Mouse (Mus musculus) naive thymus-derived CD4-positive, alpha-beta T cell, adult 2 months (primary cell): ENCODE data around the gene Cdh18.

ENCODE experiments used
- DNase-seq: peaks from one replicate; pipeline ENCODE4 v3.0.0-alpha.2; 2011; ENCODE audit warnings: low read depth

The Cdh18 gene

DNA sequence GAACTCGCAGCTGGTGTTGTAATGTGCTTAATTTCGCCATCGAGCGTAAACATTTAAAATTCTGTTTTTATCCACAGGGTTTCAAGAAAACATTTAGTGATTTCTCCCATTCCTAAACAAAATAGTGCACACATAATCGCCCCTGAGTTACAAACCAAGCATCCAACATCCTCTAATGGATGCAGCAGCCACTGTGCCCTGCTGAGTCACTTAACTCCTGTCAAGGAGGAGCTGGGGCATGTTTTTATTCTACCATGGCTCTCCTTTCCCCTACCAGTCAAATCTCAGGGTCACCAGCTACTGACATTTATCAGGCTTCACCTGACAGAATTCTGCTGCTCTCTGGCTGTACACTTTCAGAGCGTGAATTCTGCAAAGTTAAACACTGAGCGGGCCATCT, 906.5 kb downstream of the Cdh18 start:
- no peak for DNase-seq

- DNase-seq = no peak
Observed at GRCm38 (mm10) chr15:23457401-23457800, 908.6 kb downstream of the Cdh18 start.

DNA sequence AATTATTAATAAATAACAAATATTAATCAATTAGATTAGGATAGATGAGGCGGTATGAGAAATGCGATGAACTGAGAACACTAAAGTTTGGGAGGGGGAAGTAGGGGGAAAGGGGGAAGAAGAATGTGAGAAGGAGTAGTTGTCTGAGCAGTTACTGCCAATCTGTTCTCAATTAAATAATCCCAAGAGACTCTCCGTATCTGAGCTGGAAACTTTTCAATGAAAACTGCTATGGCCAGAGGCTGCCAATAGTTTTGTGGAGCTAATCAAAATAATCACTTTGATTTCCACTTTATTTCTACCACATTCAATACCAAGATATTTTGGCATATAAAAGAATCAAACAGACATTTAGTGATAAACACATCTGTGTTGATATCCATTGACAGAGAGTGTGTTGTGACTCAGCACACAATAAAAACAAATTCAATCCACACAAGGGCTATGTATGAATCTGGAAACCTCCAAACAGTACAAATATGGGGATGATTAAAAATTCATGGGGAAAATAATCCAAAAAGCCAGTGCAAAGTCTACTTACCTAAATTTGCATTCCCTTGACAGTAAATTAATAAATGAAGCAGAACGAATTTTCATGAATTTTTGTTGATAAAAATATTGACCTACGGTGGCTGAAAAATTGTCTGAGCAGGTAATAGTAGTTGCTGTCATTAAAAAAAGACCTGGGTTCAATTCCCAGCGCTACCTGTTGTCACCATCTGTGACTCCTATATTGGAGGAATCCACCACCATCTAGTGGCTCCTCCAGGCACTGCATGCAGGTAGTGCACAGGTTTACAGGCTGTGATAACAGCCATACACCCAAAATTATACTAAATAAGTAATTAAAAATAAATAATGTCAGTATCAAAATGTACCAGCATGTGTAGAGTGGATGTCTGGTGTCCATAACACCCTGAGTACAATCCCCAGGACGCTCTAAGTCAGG, 922.0 kb downstream of the Cdh18 start:
- DNase-seq = no peak

- DNase-seq = no peak
Observed at GRCm38 (mm10) chr15:23486306-23486705, 937.5 kb downstream of the Cdh18 start.

- DNase-seq = no peak
Observed at GRCm38 (mm10) chr15:23506480-23506879, 957.7 kb downstream of the Cdh18 start.

- DNase-seq = no peak
Observed at GRCm38 (mm10) chr15:23509694-23510093, 960.9 kb downstream of the Cdh18 start.

DNA sequence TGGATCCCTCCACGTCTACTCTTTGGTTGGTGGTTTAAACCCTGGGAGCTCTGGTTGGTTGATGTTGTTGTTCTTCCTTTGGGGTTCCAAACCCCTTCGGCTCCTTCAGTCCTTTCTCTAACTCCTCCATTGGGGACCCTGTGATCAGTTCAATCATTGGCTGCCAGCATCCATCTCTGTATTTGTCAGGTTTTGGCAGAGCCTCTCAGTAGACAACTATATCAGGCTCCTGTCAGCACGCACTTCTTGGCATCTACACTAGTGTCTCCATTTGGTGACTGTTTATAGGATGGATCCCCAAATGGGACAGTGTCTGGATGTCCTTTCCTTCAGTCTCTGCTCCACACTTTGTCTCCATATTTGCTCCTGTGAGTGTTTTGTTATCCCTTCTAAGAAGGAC, 967.0 kb downstream of the Cdh18 start:
- DNase-seq = no peak

DNA sequence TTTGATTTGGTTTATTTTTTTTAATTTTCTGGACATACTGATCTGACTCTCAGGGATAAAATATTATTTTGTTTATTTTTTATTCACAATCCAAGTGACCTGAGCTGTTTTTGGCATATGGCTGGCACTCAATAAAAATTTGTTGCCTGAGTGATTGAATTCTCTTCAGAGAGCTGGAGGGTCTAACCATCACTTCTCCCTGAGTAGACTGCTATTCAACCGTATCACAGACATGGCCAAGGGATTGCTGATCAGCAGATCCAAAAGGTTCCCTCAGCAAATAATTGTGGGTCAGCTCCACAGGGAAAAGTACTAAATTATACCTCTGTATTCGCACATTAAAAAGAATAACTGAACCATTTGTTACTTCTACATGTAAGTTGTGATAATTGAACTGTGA, 969.3 kb downstream of the Cdh18 start:
- DNase-seq = no peak
